Mouse (Mus musculus): ENCODE measurements around the gene Jarid2.

DNA sequence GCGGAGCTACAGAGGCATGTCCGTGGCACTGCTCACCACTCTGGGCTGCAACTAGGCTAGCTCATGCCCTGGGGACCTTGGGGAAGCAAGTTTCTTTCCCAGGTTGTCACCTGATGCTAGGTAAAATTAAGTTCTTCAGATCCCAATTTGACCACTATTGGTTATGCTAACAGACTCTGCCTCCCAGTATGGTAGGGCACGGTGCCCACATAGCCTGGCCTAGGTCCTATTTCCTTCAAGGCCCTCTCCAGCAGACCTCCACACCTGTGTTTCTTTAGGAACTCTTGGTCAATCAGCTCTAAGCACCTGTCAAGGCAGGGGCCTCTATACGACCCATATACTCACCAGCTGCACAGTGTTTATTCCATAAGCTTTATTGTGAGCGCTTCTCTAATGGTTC, 192.4 kb downstream of the Jarid2 start:
- TF ChIP-seq POLR2A (IDR thresholded peaks at IDR 0.05; ENCODE audit: insufficient read length, low read depth) = no peak
- no peak for TF ChIP-seq REST (IDR thresholded peaks at IDR 0.05; ENCODE audit: insufficient read depth, insufficient read length)
- no peak for TF ChIP-seq E2F4 (IDR thresholded peaks at IDR 0.05; ENCODE audit: insufficient read depth)
- TF ChIP-seq POLR2AphosphoS2 (IDR thresholded peaks at IDR 0.05; ENCODE audit: insufficient read length, low read depth) = no peak
- TF ChIP-seq MYOG (IDR thresholded peaks at IDR 0.05; ENCODE audit: control insufficient read depth in 1 of 3, insufficient read depth in 1 of 3, insufficient read length in 2 of 3, low read depth in 2 of 3) = no peak
- no peak for TF ChIP-seq MAX (IDR thresholded peaks at IDR 0.05; ENCODE audit: low read depth)
